Mouse (Mus musculus) bone marrow macrophage, adult 2 months (primary cell): ENCODE results near the gene Kctd12.

Source experiments
- CTCF ChIP-seq: IDR thresholded peaks from 2 replicates; pipeline ENCODE4 v1.5.1; 2012; ENCODE audit warnings: low read depth, mild to moderate bottlenecking, low read length, moderate library complexity
- POLR2A ChIP-seq: IDR thresholded peaks from 2 replicates; pipeline ENCODE4 v1.6.1; 2012; ENCODE audit warnings: mild to moderate bottlenecking, low read depth, low read length, borderline replicate concordance

DNA sequence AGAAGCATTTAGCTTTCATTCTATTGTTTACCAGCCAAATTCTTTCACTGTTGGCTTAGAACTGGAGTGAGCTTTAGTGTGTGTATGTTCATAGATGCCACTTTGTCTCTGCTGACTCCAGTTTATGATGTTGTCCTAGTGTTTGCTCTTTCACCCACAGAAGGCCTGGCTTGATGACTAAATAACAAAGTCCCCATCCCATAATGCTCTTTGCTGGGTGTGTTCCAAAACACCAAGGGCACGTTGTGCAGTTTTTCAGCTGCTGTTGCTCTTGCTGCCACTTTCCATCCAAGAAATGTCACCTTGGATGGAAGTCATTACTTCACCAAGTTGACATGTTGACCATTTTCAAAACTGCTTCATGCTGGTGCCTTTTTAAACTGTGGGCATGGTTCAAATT, 30.5 kb downstream of the Kctd12 start:
- no peak for TF ChIP-seq CTCF
- TF ChIP-seq POLR2A: no peak
